Mouse (Mus musculus): ENCODE measurements around the gene Apc2. TPM values are rescaled to one million over a fixed set of nuclear protein-coding genes. Genes with fewer than 3 reads are reported as not detected.

The Apc2 gene
- total and polyA plus RNA-seq, 3 experiments, result 0.07 to 0.13 TPM; not detected in 1

GRCm38 (mm10) chr10:80350292-80350691 is 54.5 kb downstream of the Apc2 start (continued):
- no peak for TF ChIP-seq E2F4 (IDR thresholded peaks at IDR 0.05; ENCODE audit: insufficient replicate concordance, low read depth, low read length)

GRCm38 (mm10) chr10:80351896-80352295 is 56.1 kb downstream of the Apc2 start:
- H3K9ac ChIP-seq (ENCODE audit: insufficient read depth, low read depth), result no peak overlapping the region
- no peaks in the 10 kb centered on the region for H3K36me3 ChIP-seq (replicated peaks in 1 of 2; ENCODE audit: control insufficient read depth in 1 of 2, insufficient read depth in 1 of 2, low read length in 1 of 2)
- TF ChIP-seq ZKSCAN1 (IDR thresholded peaks at IDR 0.05; ENCODE audit: borderline replicate concordance, low read depth, low read length), result no peak
- no peak for TF ChIP-seq CHD1 (IDR thresholded peaks at IDR 0.05; ENCODE audit: low read depth, low read length)
- no peak for TF ChIP-seq MYC (IDR thresholded peaks at IDR 0.05; ENCODE audit: low read depth, low read length)
- no peak for TF ChIP-seq PAX5 (IDR thresholded peaks at IDR 0.05; ENCODE audit: low read length)
- no peak for TF ChIP-seq IRF4 (IDR thresholded peaks at IDR 0.05; ENCODE audit: low read depth, low read length)
- TF ChIP-seq POLR2AphosphoS2 (IDR thresholded peaks at IDR 0.05; ENCODE audit: low read depth, low read length), result no peak
- TF ChIP-seq NRF1 (IDR thresholded peaks at IDR 0.05; ENCODE audit: low read depth, low read length), result no peak
- no peak for TF ChIP-seq EP300 (IDR thresholded peaks at IDR 0.05; ENCODE audit: low read length)
- TF ChIP-seq POLR2A (IDR thresholded peaks at IDR 0.05; ENCODE audit: low read depth, low read length), result no peak
- TF ChIP-seq MAFK (IDR thresholded peaks at IDR 0.05; ENCODE audit: insufficient replicate concordance, low read length), result no peak
- TF ChIP-seq MEF2A (IDR thresholded peaks at IDR 0.05; ENCODE audit: borderline replicate concordance, low read depth, low read length), result no peak
- TF ChIP-seq E2F4 (IDR thresholded peaks at IDR 0.05; ENCODE audit: insufficient replicate concordance, low read depth, low read length), result no peak
- no peak for TF ChIP-seq JUN (IDR thresholded peaks at IDR 0.05; ENCODE audit: insufficient read depth, low read depth, low read length)
- no peak for TF ChIP-seq BHLHE40 (IDR thresholded peaks at IDR 0.05; ENCODE audit: low read depth, low read length)
- TF ChIP-seq HCFC1 (IDR thresholded peaks at IDR 0.05; ENCODE audit: low read depth, low read length), result no peak
- TF ChIP-seq RAD21 (IDR thresholded peaks at IDR 0.05; ENCODE audit: low read depth, low read length), result no peak
- no peak for TF ChIP-seq CTCF (conservative IDR thresholded peaks at IDR 0.05 in 1 of 2, IDR thresholded peaks at IDR 0.05 in 1 of 2; ENCODE audit: low read depth in 2 of 2, low read length in 2 of 2)
- TF ChIP-seq KAT2A (IDR thresholded peaks at IDR 0.05; ENCODE audit: insufficient replicate concordance, low read length), result no peak
- TF ChIP-seq USF2 (conservative IDR thresholded peaks at IDR 0.05; ENCODE audit: low read depth, low read length), result no peak
- no peak for TF ChIP-seq USF1 (IDR thresholded peaks at IDR 0.05; ENCODE audit: low read depth, low read length)
- no peak overlapping the region for H3K4me2 ChIP-seq (ENCODE audit: insufficient read depth, low read depth, poor library complexity, severe bottlenecking)
- H3K27me3 ChIP-seq (replicated peaks), result peaks cover 90% of the 10 kb centered on the region
- DNase-seq (ENCODE audit: extremely low read depth), result no peak
- peaks cover 4% of the 10 kb centered on the region for H3K9me3 ChIP-seq (replicated peaks; ENCODE audit: low read length)
- no peaks in the 10 kb centered on the region for H3K79me2 ChIP-seq (replicated peaks; ENCODE audit: control insufficient read depth, extremely low read depth, insufficient read depth, poor library complexity, severe bottlenecking)
- no peak overlapping the region for H3K4me3 ChIP-seq (replicated peaks in 1 of 3; ENCODE audit: low read depth in 2 of 3, low read length in 2 of 3, poor library complexity in 1 of 3)
- in situ Hi-C loops (cut with MboI; ENCODE audit: low pct_ligation_motif_present, low pct_unique_long_range_greater_than_20kb, low sequenced_read_pairs) (no loop called here), dilution Hi-C loops (cut with MboI; ENCODE audit: extremely low pct_ligation_motif_present, extremely low pct_unique_long_range_greater_than_20kb, low sequenced_read_pairs) (no loop called here)
- H3K4me1 ChIP-seq (ENCODE audit: control insufficient read depth in 1 of 2, insufficient read depth in 2 of 2), result peaks cover 3 to 10% of the 10 kb centered on the region in 2 experiments
- no peak overlapping the region for H3K27ac ChIP-seq (ENCODE audit: insufficient read depth, low read depth)

GRCm38 (mm10) chr10:80352727-80353126 is 57.0 kb downstream of the Apc2 start:
- no peak overlapping the region for H3K4me2 ChIP-seq (ENCODE audit: insufficient read depth, low read depth, poor library complexity, severe bottlenecking)
- no peaks in the 10 kb centered on the region for H3K79me2 ChIP-seq (replicated peaks; ENCODE audit: control insufficient read depth, extremely low read depth, insufficient read depth, poor library complexity, severe bottlenecking)
- no peak overlapping the region for H3K9ac ChIP-seq (ENCODE audit: insufficient read depth, low read depth)
- no peaks in the 10 kb centered on the region for H3K36me3 ChIP-seq (replicated peaks in 1 of 2; ENCODE audit: control insufficient read depth in 1 of 2, insufficient read depth in 1 of 2, low read length in 1 of 2)
- no peak overlapping the region for H3K27ac ChIP-seq (ENCODE audit: insufficient read depth, low read depth)
- TF ChIP-seq SMC3 (IDR thresholded peaks at IDR 0.05; ENCODE audit: low read depth, low read length) (no peak), NELFE (IDR thresholded peaks at IDR 0.05; ENCODE audit: low read depth, low read length) (no peak), ETS1 (conservative IDR thresholded peaks at IDR 0.05; ENCODE audit: low read depth, low read length) (no peak), GABPA (IDR thresholded peaks at IDR 0.05; ENCODE audit: insufficient replicate concordance, low read depth, low read length) (no peak)
- in situ Hi-C loops (cut with MboI; ENCODE audit: low pct_ligation_motif_present, low pct_unique_long_range_greater_than_20kb, low sequenced_read_pairs), result no loop called here
- no peak for DNase-seq (ENCODE audit: extremely low read depth)
- H3K27me3 ChIP-seq (replicated peaks), result peaks cover 90% of the 10 kb centered on the region
- H3K4me3 ChIP-seq (replicated peaks in 1 of 3; ENCODE audit: low read depth in 2 of 3, low read length in 2 of 3, poor library complexity in 1 of 3), result no peak overlapping the region
- dilution Hi-C loops (cut with MboI; ENCODE audit: extremely low pct_ligation_motif_present, extremely low pct_unique_long_range_greater_than_20kb, low sequenced_read_pairs), result no loop called here
- H3K4me1 ChIP-seq (ENCODE audit: control insufficient read depth in 1 of 2, insufficient read depth in 2 of 2), result peaks cover 3 to 8% of the 10 kb centered on the region in 2 experiments
- H3K9me3 ChIP-seq (replicated peaks; ENCODE audit: low read length), result peaks cover 6% of the 10 kb centered on the region
